Mouse (Mus musculus): ENCODE data around the gene Clec2h. TPM values are rescaled to one million over a fixed set of nuclear protein-coding genes. Genes with fewer than 3 reads are reported as not detected.
"Not testable (repeated sequence)": the region's sequence is repeated elsewhere in the genome, so short reads cannot be mapped to it uniquely, and the experiment has no call there.

Clec2h gene
- polyA plus RNA-seq (2016; fragmentation: Nextera tagmentation; extraction: Ambion mirVana) = not detected in 2 replicates

GRCm38 (mm10) chr6:128662206-128662605 lies at the start of gene Clec2h:
Clec2h (plus strand) TSS chr6:128662385.
- Histone ChIP-seq H3K9me3 (replicated peaks) (no peaks in the 10 kb centered on the region), H3K4me1 (no peaks in the 10 kb centered on the region), H3K4me3 (no peak within 1 kb of the TSS), H3K4me2 (no peak within 1 kb of the TSS), H3K27me3 (replicated peaks) (no peaks in the 10 kb centered on the region), H3K36me3 (no peaks in the 10 kb centered on the region), H3K27ac (no peak within 1 kb of the TSS), H3K9ac (no peak within 1 kb of the TSS)
- WGBS (ENCODE audit: insufficient replicate concordance) = 7% methylated on average over 1 of the region's 1 CpGs
- ATAC-seq = no peak

- WGBS (ENCODE audit: insufficient replicate concordance) = 56% methylated on average over 2 of the region's 2 CpGs
- no peak for ATAC-seq
Measured at GRCm38 (mm10) chr6:128622733-128623132, 39.5 kb upstream of the Clec2h start.

GRCm38 (mm10) chr6:128623433-128623832 lies 38.8 kb upstream of the Clec2h start, which contains the start of gene Klrb1a:
Klrb1a (minus strand) TSS chr6:128623533.
- H3K4me1 ChIP-seq; H3K4me2 ChIP-seq; H3K4me3 ChIP-seq; ATAC-seq; H3K27me3 ChIP-seq (replicated peaks); H3K36me3 ChIP-seq; H3K9ac ChIP-seq; H3K27ac ChIP-seq; H3K9me3 ChIP-seq (replicated peaks): not testable (repeated sequence)
- WGBS (ENCODE audit: insufficient replicate concordance) = 85% methylated on average over 5 of the region's 5 CpGs

More at GRCm38 (mm10) chr6:128622733-128623132, 39.5 kb upstream of the Clec2h start:
- no peaks in the 10 kb centered on the region for H3K9me3 ChIP-seq (replicated peaks)
- no peak overlapping the region for H3K4me3 ChIP-seq
- no peak overlapping the region for H3K9ac ChIP-seq
- H3K27ac ChIP-seq = no peak overlapping the region
- no peaks in the 10 kb centered on the region for H3K36me3 ChIP-seq
- no peak overlapping the region for H3K4me2 ChIP-seq
- H3K27me3 ChIP-seq (replicated peaks) = no peaks in the 10 kb centered on the region
- H3K4me1 ChIP-seq = no peaks in the 10 kb centered on the region

- Histone ChIP-seq H3K4me2 (no peak overlapping the region), H3K36me3 (no peaks in the 10 kb centered on the region), H3K9me3 (replicated peaks) (no peaks in the 10 kb centered on the region), H3K27me3 (replicated peaks) (no peaks in the 10 kb centered on the region), H3K9ac (no peak overlapping the region), H3K4me1 (no peaks in the 10 kb centered on the region), H3K4me3 (no peak overlapping the region), H3K27ac (no peak overlapping the region)
- no peak for ATAC-seq
- 68% methylated on average over 4 of the region's 4 CpGs for WGBS (ENCODE audit: insufficient replicate concordance)
Measured at GRCm38 (mm10) chr6:128624425-128624824, 37.8 kb upstream of the Clec2h start.

- 80% methylated on average over 6 of the region's 6 CpGs for WGBS (ENCODE audit: insufficient replicate concordance)
- not testable (repeated sequence) for H3K4me1 ChIP-seq; H3K9ac ChIP-seq; H3K27me3 ChIP-seq (replicated peaks); H3K4me3 ChIP-seq; ATAC-seq; H3K4me2 ChIP-seq; H3K27ac ChIP-seq; H3K9me3 ChIP-seq (replicated peaks); H3K36me3 ChIP-seq
Measured at GRCm38 (mm10) chr6:128625246-128625645, 36.9 kb upstream of the Clec2h start.

- H3K27ac ChIP-seq = peak overlapping the region; percentile 54; the same call in 1 of the 2 replicates
- H3K4me1 ChIP-seq; H3K9me3 ChIP-seq (replicated peaks); H3K27me3 ChIP-seq (replicated peaks); H3K4me3 ChIP-seq; H3K36me3 ChIP-seq; H3K9ac ChIP-seq; H3K4me2 ChIP-seq: not testable (repeated sequence)
- 46% methylated on average over 13 of the region's 13 CpGs for WGBS (ENCODE audit: insufficient replicate concordance)
- peak; percentile 63 for ATAC-seq
Measured at GRCm38 (mm10) chr6:128629771-128630739, 32.1 kb upstream of the Clec2h start.

GRCm38 (mm10) chr6:128630912-128631905 lies 31.0 kb upstream of the Clec2h start:
- not testable (repeated sequence) for H3K4me2 ChIP-seq; H3K36me3 ChIP-seq; H3K27me3 ChIP-seq (replicated peaks); H3K4me3 ChIP-seq; H3K4me1 ChIP-seq; H3K9me3 ChIP-seq (replicated peaks); H3K9ac ChIP-seq
- ATAC-seq = peak; percentile 63
- 49% methylated on average over 15 of the region's 15 CpGs for WGBS (ENCODE audit: insufficient replicate concordance)
- peak overlapping the region; percentile 54; the same call in 1 of the 2 replicates for H3K27ac ChIP-seq

GRCm38 (mm10) chr6:128640673-128641072 lies 21.5 kb upstream of the Clec2h start:
- Histone ChIP-seq H3K9ac (no peak overlapping the region), H3K4me2 (no peak overlapping the region), H3K4me3 (no peak overlapping the region), H3K27me3 (replicated peaks) (no peaks in the 10 kb centered on the region), H3K27ac (no peak overlapping the region), H3K4me1 (no peaks in the 10 kb centered on the region), H3K36me3 (no peaks in the 10 kb centered on the region), H3K9me3 (replicated peaks) (0 out of 2 replicates have a peak, but pooled peaks cover 3% of the 10 kb centered on the region)
- WGBS (ENCODE audit: insufficient replicate concordance) = 75% methylated on average over 1 of the region's 1 CpGs
- no peak for ATAC-seq

GRCm38 (mm10) chr6:128641116-128641716 lies 21.0 kb upstream of the Clec2h start:
- no peaks in the 10 kb centered on the region for H3K36me3 ChIP-seq
- no peak overlapping the region for H3K4me3 ChIP-seq
- no peak for ATAC-seq
- no peaks in the 10 kb centered on the region for H3K27me3 ChIP-seq (replicated peaks)
- 0 out of 2 replicates have a peak, but pooled peaks cover 3% of the 10 kb centered on the region for H3K9me3 ChIP-seq (replicated peaks)
- H3K9ac ChIP-seq = no peak overlapping the region
- H3K4me1 ChIP-seq = no peaks in the 10 kb centered on the region
- no peak overlapping the region for H3K4me2 ChIP-seq
- no peak overlapping the region for H3K27ac ChIP-seq
- 56% methylated on average over 2 of the region's 2 CpGs for WGBS (ENCODE audit: insufficient replicate concordance)

GRCm38 (mm10) chr6:128643999-128644398 lies 18.2 kb upstream of the Clec2h start:
- H3K9me3 ChIP-seq (replicated peaks) = 0 out of 2 replicates have a peak, but pooled peaks cover 3% of the 10 kb centered on the region
- no peaks in the 10 kb centered on the region for H3K27me3 ChIP-seq (replicated peaks)
- no peaks in the 10 kb centered on the region for H3K36me3 ChIP-seq
- ATAC-seq = no peak
- H3K4me2 ChIP-seq = no peak overlapping the region
- peaks cover 4% of the 10 kb centered on the region; the same call in 1 of the 2 replicates for H3K4me1 ChIP-seq
- no peak overlapping the region for H3K27ac ChIP-seq
- H3K4me3 ChIP-seq = no peak overlapping the region
- no peak overlapping the region for H3K9ac ChIP-seq
- 43% methylated on average over 2 of the region's 2 CpGs for WGBS (ENCODE audit: insufficient replicate concordance)

- H3K27me3 ChIP-seq (replicated peaks); H3K9me3 ChIP-seq (replicated peaks); H3K36me3 ChIP-seq; H3K27ac ChIP-seq; H3K4me2 ChIP-seq; H3K4me3 ChIP-seq; ATAC-seq; H3K9ac ChIP-seq; H3K4me1 ChIP-seq: not testable (repeated sequence)
- 88% methylated on average over 20 of the region's 20 CpGs for whole genome bisulfite sequencing (ENCODE audit: insufficient replicate concordance)
Measured at GRCm38 (mm10) chr6:128644694-128645093, 17.5 kb upstream of the Clec2h start.
